Mouse (Mus musculus) heart, adult 8-10 months (tissue): ENCODE results near the gene Hscb. TPM values are rescaled to one million over a fixed set of nuclear protein-coding genes. Genes with fewer than 3 reads are reported as not detected.

Experiments used
- DNase-seq: peaks from one replicate; pipeline ENCODE4 v3.0.0; 2022; ENCODE audit warnings: low spot score
- total RNA-seq, 4 experiments: library from RNA; stranded (reverse); gene quantifications; 2 replicates each; pipeline ENCODE4 v1.2.4; 2022

The Hscb gene
- total RNA-seq, 4 experiments from 2014 or later = 17.6 to 21.4 (median 20.4) TPM

DNA sequence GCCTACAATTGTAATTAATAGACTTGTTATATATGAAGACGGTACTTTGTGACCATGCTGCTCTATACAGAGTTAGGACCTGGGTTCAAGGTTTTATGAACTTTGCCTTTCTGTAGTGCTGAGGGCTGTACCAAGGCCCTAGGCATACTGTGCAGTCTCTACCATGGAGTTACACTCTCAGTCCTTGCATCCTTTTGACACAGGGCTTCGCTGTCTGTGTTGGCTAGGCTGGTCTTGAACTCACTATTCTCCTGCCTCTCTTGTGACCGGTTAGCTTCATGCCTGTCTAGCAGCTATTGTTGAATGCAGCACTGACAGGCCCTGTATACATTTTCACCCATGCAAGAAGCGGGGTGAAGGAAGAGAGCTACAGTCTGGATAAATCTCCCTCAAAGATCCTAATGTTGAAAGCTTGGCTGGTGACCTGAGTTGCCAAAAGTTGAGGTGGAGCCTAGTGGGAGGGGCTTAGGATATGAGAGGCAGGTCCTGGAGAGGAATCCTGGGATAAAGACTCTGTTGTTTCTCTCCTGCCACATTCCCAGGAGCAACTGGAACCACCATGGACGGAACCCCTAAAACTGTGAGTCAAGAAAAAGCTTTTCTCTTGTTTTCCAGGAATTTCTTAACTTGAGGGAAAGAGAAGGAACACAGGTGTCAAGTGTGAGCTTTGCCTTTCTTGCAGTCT lies 8.4 kb downstream of the Hscb start:
- DNase-seq = no peak

DNA sequence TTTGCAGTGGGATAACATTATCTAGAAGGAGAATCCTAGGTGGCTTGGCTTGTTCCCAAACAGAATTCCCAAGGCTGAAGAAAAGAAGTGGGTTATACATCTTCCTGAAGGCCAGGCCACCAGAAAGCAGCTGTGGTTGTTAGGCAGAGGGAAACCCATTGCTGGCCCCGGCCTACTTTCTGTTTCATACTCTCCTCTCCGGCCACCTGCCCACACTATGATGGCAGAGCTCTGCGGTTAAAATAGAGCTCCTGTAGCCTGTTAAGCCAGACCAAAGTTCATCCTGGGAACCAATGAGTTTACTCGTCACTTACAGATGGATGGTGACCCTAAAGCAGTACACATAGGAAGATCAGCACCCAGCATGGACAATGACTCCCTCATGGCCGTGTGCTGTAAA lies 12.0 kb downstream of the Hscb start:
- no peak for DNase-seq

DNA sequence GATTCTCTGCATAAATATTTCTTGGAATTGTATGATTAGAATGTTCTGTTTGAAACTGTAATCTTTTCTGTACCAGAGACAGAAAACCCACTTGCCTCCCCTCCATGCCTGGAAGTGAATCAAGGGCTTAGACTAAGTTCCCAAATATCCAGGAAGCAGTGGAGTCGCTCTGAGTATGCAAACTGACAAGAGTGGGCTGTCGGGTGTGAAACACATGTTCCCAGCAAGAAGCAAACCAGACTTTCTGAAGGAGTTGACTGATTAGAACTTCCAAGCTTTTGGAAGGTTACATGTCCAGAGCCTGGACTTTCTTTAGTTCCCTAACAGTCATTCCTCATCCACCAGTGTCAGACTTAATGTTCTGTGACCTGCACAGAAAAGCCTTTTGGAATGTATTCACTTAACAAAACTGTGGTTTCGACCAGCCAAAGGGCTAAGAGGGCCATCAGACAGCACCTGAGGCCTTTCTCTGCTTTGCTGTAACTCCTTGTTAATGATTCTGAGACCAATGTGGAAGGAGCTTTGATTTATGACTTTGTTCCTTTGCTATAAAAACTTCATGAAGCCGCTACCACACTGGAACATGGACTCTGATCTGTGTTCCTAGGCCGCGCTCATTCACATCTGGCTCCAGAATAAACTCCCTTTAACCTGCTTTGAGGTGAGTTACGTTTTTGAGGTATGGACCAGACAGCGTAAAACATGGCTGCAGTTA lies 12.6 kb downstream of the Hscb start:
- no peak for DNase-seq

DNA sequence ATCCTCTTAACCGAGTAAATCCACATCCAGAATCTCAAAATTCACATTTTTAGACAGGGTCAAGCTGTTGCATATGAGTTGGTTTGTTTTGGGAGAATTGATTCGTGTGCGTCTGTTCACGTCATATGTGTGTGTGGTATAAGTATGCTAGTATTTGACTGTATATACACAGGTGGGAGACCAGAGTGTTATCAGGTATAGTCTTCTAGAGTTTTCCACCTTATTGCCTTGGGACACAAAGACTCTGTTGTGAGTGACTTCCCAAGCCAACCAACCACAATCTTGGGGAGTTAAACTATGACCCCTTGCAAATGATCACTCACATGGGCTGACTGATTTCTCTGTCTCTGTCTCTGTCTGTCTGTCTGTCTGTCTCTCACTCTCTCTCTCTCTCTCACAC lies 15.2 kb downstream of the Hscb start:
- DNase-seq = no peak

DNA sequence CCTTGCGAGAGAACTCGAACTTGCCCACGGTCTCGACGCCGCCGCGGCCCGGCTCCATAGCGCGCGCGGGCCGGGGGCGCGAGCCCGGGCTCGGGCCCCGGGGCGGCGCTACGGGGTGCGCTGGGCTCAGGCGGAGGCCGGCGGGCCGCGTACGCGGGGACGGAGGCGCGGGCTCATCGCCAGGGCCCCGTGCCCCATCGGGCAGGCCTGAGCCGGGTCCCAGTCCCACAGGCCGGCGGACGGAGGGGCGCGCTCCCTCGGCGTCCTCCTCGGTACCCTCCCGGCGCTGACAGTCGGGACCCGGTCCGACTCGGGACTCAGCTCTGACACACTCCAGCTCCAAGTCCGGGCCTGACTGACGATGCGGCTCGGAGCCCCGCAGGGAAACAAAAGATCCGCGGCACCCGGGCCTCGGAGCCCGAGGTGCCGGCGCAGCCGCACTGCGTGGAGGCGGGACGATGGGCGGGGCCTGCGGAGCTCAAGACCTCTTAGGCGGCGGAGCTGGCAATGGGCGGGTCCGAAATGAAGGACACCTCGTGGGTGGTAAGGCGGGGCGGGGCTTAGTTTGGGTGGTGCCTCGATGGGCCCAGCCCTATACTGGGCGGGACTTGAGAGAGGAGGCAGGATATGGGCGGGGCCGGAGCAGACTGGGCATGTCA lies 29.8 kb downstream of the Hscb start, which contains the start of gene Ulk1:
Gene Ulk1 (minus strand): TSS at position 431 of the 659 bp plus-strand sequence.
- DNase-seq = peak; percentile 99

DNA sequence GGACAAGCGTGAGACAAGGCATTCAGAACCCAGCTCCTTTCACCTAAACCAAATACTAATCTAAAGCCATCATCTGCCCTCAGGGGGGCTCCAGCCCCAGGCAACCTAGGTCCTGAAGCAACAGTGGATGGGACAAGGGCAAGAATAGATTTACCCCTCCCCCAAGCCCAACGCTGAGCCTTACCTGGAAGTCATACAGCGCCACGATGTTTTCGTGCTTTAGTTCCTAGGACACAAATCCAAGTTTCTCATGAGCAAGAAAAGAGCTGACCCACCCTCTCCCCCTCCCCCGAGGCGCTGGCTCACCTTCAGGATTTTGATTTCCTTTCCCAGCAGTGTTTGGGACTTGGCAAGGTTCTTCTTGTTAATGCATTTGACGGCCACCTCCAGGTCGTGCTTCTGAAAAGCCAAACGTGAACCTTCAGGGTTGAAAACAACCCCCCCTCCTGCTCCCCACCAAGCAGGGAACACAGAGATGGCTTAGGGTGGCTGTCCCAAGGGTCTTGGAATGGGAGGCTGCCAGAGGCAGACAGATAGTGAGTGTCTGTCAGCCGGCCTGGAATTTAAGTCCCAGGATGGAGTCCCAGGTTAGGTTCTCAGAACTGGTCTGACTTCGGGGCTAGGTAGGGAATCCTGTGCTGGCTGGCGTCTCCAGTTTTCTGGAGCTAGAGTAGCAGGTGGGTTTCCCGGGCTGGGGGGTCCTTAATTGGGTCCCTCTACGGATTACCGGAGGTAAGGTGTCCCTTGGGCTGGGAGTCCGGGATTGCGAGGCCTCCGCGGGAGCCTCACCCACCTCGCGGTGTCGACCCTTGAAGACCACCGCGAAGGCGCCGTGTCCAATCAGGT lies 30.5 kb downstream of the Hscb start:
- DNase-seq = peak; percentile 26

DNA sequence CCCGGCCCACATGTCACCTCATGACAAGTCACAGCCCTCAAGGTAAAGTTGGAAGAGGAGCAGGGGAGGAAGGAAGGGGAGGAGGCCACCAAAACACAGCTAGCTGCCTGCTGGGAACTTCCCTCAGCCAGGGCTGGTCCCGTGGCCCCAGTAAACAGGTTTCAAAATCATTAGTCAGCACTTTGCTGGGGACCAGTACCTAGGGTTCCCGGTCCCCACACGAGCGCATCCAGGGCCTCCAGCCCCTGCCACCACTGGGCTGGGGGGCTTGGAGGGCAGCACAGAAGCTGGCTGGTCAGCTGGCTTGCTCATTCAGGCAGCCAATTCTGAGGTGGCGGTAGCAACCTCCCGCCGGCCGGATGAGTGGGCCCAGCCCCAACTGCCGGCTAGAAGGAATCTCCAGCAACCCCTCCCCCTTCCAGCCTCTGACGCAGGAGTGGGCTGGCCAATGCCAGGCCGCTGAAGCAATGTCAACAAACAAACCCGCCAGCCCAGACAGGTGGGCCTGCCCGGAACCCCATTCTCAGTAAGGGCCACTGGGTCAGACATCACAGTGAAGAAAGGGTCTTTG lies 31.4 kb downstream of the Hscb start:
- DNase-seq = peak; percentile 92

DNA sequence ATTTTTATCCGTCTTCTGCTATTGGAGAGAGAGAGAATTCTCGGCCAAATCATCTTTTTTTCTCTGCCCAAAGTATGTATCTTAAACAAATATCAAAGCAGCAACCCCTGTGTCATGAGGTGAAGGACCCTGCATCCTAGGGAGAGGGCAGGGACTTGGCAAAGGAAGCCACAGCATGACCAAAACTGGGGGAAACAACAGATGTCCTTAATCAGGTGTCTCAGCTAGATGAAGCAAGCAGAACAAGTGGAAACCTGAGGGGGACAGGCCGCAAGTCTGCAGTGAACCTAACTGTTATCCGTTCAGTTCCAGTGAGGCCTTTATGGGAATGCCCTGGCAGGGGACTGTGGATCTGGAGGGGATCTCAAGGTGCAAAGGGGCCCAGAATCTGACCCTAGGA lies 32.1 kb downstream of the Hscb start:
- DNase-seq = no peak

DNA sequence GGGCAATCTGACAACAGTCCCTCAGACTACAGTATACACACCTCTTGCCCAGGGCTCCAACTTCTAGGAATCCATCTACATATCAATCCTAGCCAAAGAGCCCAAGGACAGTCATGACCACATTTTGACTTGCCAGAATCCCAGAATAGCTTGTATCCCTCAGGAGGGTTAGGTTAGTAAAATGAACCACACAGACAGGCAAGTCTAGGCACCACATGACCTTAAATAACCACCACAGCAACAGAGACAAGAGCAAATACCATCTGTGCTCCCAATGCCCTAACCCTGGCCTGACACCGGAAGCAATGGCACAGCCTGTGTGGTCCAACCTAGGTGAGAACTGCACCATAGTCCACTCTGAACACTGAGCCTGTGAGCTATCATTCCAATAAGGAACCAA lies 32.9 kb downstream of the Hscb start:
- peak; percentile 48 for DNase-seq

DNA sequence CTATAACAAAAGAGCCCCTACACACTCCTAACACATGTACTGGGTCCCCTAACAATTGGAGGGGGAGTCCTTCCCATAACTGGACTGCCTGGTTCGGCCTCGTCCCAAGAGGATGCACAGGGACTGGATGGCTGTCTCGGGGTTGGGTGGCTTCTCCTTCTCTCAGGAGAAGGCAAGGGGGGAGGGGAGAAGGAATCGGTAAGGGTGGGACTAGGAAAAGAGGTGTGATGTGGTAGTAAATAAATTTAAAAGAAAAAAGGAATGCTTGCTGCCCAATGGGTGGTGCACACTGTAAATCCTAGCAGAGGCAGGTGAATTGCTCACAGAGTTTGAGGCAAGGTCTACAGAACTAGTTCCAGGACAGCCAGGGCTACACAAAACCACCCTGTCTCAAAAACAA lies 33.4 kb downstream of the Hscb start:
- no peak for DNase-seq

DNA sequence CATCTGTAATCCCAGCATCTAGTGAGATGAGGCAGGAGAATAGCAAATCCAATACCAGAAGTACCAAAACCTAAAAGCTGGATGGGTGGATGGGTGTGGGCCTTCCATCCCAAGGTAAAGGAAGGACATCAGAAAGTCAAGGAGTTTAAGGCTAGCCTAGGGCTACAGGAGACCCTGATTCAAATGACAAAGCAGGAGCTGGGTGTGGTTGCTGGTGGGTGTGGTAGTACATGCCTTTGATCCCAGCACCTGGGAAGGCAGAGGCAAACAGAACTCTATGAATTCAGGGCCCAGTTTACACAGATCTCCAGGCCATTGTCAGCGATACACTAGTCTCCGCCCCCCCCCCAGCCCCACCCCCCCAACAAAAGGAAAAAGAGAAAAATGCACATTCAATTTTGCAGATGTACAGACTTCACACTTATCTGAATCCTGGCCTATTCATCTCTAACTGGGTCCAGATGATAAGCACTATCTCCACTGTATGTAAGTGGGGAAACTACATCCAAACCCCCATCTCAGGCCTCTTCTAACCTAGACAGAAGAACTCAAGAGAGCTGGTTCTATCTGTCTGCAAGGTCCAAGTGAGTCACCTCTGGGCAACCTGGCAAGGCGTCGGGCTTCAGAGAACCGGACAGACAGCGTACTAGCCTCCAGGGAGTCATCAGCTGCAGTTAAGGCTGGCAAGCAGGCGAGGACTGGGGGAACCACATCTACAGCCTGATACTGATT lies 35.4 kb downstream of the Hscb start:
- DNase-seq = no peak

DNA sequence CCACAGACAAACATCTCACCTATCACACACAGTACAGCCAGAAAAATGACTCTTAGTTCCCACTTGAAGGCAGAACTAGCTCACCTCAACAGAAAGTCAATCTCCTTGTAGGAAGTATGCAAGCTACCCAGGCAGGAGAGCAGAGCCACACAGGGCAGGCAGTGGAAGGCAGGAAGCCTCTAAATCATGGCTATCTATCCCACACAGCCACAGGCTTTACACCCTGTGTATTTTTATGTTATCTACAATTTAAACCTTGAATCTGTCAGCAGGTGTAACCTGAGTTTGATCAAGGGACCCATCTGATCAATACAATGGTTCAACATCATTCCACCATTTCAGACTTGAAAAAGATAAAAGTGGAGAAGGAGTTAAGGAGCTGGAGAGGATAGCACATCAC lies 36.8 kb downstream of the Hscb start:
- DNase-seq = no peak

DNA sequence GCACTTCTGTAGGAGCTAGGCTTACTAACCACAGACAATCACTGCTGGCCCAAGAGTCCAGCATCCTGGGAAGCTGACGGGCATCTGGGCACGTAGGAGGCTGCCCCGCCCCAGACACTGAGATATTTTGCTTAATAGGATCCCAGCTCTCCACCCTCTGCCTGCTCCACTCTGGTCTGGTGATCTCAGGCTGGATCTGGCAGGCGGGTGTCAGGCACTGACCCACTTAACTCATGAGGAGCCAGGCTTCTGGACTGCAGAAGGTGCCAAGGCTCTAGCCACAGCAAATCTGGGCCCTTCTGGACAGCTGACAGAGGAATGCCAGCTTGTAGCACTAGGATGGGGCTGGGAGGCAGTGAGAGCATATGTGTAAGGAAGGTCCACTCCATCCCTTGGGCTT lies 37.4 kb downstream of the Hscb start:
- peak; percentile 45 for DNase-seq

DNA sequence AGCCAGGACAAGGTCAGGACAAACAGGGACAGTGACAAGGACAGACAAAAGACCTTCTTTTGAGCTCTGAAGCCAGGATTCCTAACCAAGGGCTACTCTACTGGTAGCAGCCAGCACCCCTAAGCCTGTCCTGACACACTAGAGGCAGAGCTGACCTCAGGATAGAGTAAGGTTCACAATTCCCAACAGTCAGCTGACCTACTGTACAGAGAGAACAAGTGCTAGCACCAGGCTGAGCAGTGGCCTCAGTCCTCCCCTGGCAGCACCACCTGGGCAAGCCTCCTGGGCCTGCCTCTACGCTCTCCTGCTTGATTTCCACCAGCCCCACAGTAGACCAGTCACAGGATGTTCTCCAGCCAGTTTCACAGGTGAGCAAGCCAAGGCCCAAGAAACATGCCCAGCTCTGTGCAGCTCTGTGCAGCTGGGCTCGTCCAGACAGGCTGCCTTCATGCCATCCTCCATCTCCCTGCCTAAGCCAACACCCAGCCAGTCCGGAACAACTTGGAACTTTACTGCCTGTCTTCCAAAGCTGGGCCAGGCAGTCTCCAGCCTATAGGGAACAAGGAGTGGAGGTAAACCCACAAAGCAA lies 38.4 kb downstream of the Hscb start:
- no peak for DNase-seq

DNA sequence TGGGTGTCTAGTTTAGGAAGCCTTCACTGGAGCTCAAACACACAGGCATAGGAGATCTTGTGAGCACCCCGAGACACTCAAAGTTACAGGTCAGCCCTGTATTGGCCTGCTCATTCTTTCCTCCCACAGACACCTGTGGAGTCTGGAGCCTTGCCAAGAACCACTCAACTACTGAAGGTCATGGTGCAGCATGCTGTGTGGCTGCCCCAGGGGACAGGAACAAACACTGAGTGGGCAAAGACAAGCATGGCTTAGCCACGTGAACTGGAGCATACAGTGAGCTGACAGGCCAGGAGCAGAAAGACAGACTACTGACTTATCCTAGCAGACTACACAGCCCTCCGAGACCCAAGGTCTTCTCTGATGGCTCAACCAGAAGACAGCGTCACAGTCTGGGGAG lies 41.9 kb downstream of the Hscb start:
- DNase-seq = no peak

DNA sequence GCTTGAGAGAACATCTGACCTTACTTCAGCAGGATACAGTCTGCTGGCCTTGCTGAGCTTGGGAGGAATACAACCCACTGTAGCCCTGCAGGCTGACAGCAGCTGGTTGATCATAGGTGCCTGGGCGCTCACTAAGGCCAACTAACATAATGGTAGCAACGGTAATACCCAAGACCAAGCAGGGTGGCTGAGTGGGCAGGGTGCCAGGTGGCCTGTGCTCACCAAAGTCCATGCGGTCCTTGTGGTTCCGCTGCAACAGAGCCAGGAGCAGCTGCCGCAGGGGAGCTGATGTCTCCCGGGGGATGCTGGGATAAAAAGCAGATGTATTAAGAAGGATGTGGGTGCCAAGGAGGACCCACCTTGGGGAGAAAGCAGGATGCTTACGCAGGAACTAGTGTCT lies 45.2 kb downstream of the Hscb start:
- DNase-seq = no peak

DNA sequence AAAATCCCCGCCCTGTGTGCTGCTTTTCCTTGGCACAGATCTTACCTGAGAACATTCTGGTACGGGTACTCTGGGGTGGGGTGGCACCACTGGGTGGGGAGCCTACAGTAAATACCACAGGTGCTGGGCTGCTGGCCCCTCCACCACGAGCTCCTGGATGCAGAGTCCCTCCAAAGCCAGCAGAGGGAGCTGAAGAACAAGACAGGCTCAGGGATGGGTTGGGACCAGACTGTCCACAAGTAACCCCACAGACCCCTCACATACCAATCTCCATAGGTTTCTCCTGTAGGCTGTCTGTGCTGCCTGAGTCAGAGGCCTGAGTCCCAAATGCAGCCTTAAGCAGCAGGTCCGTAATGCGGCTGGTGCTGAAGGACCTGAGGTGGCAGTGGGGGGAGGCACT lies 50.9 kb downstream of the Hscb start:
- peak; percentile 57 for DNase-seq

DNA sequence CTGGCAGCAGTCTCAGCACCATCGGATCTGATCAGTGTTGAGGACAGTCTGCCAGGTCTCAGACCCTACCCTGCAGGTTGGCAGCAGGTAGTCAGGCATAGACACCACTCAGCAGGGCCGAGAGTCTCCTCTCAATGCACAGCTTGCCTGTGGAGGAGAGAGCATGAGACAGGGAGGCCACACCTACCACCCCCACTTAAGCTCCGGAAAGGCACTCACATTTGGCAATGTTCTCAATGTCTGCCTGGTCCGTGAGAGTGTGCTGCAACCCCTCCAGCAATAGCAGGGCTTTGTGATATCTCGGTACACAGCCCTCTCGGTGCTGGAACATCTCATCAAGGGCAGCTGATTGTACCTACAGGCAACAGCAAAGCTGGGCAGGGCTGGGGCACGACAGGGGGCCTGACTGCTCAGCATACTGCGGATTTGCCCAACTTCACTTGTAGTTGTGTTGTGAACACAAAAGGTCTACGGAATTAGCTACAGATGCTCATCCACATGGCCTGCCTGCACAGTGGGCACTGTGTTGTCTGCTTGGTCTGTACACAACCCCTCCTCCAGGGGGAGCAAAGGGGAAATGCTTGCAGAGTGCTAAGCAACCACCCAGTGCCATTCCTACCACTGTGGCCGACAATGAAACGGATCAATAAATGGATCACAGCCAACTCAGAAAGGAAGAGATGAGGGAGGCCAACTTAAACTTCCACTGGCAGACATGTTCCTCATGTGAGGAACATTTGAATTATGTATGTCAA lies 53.3 kb downstream of the Hscb start:
- no peak for DNase-seq

DNA sequence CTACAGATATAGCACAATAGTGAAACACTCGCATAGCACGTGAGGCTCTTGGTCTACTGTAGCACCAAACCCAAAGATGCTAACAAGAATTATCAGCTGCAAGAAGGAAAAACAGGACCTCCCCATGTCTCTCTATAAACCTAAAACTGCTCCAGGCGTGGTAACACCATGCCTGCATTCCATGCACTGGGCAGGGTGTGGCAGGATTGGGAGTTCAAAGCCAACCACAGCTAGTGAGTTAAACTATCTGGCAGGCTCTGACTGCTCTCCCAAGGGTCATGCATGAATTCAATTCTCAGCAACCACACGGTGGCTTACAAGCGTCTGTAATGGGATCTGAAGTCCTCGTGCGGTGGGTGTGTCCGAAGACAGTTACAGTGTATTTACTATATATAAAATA lies 56.4 kb downstream of the Hscb start:
- DNase-seq = no peak
